Mouse (Mus musculus) cortical plate, adult 2 months (tissue): ENCODE measurements at regions not wholly inside any gene's neighbourhood (a gene's known extent, or its start where the extent isn't known, plus 50 kb on each side); places are given as distances from the start of the nearest gene placed in this dataset.

Source experiments
- CTCF ChIP-seq: fragments of 200-500 bp; IDR thresholded peaks from 2 replicates; pipeline ENCODE4 v1.5.1; 2011; ENCODE audit warnings: mild to moderate bottlenecking, control low read depth, low read length; ENCODE audit not compliant: insufficient read depth; ENCODE audit errors: extremely low read depth
- POLR2A ChIP-seq: fragments of 200-500 bp; IDR thresholded peaks from 2 replicates; pipeline ENCODE4 v1.6.1; 2011; ENCODE audit warnings: mild to moderate bottlenecking, low read length, control low read depth; ENCODE audit not compliant: insufficient read depth; ENCODE audit errors: extremely low read depth

DNA sequence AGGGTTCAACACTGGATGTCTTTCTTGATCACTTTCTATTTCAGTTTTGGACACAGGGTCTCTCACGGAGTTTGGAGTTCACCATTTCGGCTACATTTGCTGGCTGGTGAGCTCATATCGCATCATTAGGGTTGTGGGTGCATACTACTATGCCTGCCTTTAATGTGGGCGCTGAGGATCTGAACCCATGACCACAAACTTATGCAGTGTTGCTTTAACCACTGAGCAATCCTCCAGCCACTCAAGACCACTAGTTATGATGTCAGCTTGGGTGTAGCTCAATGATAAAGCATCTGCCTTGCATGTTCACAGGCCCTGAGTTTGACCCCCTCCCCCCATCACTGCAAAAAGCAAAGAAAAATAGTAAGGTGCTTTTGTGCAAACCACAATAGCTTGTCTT is 178.8 kb upstream of the Ado start:
- TF ChIP-seq CTCF (no peak), POLR2A (no peak)
